Mouse (Mus musculus): ENCODE results near the gene Dst.

Dst gene

DNA sequence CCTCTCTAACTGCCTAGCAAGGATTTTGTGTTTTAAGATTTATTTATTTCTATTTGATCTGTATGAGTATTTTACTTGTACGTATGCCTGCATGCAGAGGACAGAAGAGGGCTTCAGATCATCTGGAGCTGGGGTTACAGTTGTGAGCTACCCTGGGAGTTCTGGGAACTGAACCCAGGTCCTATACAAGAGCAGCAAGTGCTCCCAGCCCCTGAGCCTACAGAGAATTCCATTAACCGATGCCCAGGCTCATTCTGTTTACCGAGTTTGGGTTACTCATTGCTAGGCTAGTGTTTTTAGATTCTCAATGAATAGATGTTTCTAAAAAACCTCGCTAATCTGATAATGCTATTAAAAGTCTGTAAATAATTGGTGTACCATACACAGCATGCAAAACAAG, 67.3 kb downstream of the Dst start:
- DNase-seq (ENCODE audit: low read depth, low spot score), result no peak

- no peak for DNase-seq (ENCODE audit: low read depth, low spot score)
Measured at GRCm38 (mm10) chr1:33977832-33978231, 69.8 kb downstream of the Dst start.

- no peak for DNase-seq (ENCODE audit: low read depth, low spot score)
Measured at GRCm38 (mm10) chr1:33980420-33980819, 72.4 kb downstream of the Dst start.

DNA sequence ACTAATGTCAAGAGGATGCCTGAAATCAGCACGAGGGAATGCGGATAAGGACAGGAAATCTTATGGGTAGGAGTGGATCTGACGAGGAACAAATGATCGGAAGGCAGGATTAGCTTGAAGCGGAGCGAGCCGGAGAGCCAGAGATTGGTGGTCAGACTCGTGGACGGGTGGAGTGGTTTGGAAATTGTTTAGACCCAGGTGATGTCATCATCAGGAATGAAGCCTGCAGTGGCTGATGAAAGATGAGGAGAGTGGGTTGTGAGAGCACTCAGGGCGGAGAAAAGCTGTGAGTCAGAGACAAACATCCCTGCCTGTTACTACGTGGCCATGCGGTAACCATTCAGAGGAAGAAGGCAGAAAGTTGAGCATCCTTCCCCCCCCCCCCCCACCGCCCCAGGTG, 81.6 kb downstream of the Dst start:
- DNase-seq (ENCODE audit: low read depth, low spot score), result no peak

DNA sequence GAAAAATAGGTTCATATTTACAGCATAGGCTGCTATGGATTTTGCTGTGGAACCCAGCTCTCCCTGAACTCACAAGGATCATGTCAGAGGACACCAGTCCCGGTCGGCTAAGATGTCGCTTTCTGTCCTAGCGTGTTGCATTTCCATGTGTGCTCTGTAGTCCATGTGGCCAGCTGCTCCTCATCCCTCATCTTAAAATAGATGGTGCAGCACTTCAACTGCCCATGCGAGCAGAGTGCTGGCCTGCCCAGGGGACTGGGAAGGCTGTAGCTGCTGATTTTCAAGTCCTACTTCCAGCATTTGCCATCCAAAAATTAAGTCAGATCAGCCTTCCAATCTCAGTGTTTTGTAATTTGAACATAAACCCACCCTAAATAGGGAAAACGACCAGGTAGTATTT, 83.0 kb downstream of the Dst start:
- no peak for DNase-seq (ENCODE audit: low read depth, low spot score)

- DNase-seq (ENCODE audit: low read depth, low spot score), result no peak
Measured at GRCm38 (mm10) chr1:33992810-33993209, 84.8 kb downstream of the Dst start.

DNA sequence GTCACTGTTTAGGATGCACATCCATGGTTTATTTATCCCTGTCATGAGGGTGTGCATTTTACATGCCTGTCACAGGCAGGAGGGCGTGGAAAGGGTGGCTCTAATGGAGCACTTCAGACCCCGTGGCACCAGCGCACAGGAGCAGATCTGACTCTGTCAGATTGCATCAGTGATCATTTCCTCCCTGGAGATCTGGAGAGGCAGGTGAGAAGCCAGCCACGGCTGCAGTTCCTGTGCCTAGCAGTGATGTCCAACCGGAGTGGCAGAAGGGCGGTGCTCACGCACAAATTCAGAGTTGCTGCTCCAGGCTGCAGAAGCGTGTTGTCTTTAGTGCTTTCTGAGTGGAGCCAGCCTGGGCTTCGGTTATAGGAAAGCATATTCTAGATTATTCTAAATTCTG, 86.2 kb downstream of the Dst start:
- no peak for DNase-seq (ENCODE audit: low read depth, low spot score)

DNA sequence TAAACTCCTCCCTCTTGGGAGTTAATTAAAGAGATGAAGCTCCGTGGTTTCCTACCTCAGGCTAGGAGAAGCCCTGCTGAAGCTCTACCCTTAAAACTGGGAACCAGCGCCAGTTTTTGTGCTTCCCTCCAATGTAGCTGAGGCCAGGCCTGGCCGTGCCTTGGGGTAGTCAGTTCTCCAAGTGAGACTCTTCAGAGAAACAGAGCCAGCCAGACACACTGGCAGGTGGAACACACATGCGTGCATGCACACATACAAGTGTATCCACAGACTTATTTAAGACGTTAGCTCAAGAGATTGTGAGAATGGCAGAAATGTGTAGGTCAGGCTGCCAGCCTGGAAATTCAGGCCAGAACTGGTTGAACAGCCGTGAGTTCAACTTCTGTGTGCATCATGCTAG, 87.4 kb downstream of the Dst start:
- DNase-seq (ENCODE audit: low read depth, low spot score), result no peak

- no peak for DNase-seq (ENCODE audit: low read depth, low spot score)
Measured at GRCm38 (mm10) chr1:33996105-33996887, 88.3 kb downstream of the Dst start.

DNA sequence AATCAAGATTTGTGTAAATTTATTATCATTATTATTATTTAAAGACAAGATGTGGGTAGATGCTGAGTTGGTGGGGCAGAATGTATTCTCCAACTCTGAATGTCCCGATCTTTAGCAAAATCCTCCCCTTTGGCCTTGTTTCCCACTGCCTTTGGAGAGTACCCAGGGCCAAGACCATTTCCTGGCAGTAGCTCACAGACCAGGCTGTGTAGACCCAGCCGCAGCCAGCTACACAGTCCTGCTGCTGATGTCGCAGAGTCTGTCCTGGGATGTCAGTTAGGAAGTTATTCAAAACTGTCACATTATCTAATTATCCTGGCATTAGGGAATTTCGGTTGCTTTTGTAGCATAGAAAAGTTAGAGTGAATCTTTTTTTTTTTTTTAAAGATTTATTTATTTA, 94.3 kb downstream of the Dst start:
- DNase-seq (ENCODE audit: low read depth, low spot score), result no peak

DNA sequence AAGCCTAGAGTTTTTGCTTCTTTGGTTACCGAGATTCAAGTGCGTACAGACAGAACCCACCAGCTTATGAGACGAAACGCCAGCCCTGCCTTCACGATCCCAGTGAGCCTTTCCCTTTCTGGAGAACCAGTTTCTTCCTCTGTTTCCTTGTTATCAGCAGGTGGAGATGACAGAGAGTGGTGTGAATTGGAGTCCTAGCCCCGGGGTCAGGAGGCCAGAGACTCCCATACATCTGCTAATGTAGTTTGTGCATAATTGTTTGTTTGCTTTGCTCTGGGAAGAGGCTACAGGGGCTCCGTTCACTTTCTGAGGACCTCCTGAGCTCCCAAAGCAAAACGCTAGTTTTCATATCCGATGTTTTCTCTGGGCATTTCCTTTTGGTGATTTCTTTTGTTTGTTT, 94.9 kb downstream of the Dst start:
- no peak for DNase-seq (ENCODE audit: low read depth, low spot score)

GRCm38 (mm10) chr1:34005238-34005725, 97.3 kb downstream of the Dst start:
- DNase-seq (ENCODE audit: low read depth, low spot score), result no peak

GRCm38 (mm10) chr1:34005726-34006638, 98.0 kb downstream of the Dst start:
- peak; percentile 54 for DNase-seq (ENCODE audit: low read depth, low spot score)

- DNase-seq (ENCODE audit: low read depth, low spot score), result no peak
Measured at GRCm38 (mm10) chr1:34006828-34007361, 98.9 kb downstream of the Dst start.

GRCm38 (mm10) chr1:34007379-34007778, 99.4 kb downstream of the Dst start:
- no peak for DNase-seq (ENCODE audit: low read depth, low spot score)

- DNase-seq (ENCODE audit: low read depth, low spot score), result peak; percentile 44
Measured at GRCm38 (mm10) chr1:34011051-34011677, 103.1 kb downstream of the Dst start.

DNA sequence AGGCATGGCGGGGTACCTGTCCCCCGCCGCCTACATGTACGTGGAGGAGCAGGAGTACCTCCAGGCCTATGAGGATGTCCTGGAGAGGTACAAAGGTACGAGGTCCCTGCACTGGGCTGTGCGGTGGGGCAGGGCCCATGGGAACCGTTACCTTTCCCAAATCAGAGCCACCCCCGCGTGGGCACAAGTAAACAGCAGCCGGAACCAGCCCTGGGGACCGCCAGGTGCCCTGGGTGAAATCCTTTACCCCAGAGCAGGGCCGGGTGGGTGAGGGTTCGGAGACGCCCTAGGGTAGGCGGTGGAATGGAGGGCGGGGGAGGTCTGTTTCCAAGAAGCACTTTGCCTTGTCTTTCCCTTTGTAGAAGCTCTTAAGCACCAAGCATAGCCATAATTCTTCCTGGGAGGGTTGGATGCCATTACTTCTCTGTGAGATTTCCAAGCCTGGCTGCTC, 103.8 kb downstream of the Dst start:
- DNase-seq (ENCODE audit: low read depth, low spot score), result no peak

- DNase-seq (ENCODE audit: low read depth, low spot score), result no peak
Measured at GRCm38 (mm10) chr1:34013490-34013889, 105.5 kb downstream of the Dst start.

DNA sequence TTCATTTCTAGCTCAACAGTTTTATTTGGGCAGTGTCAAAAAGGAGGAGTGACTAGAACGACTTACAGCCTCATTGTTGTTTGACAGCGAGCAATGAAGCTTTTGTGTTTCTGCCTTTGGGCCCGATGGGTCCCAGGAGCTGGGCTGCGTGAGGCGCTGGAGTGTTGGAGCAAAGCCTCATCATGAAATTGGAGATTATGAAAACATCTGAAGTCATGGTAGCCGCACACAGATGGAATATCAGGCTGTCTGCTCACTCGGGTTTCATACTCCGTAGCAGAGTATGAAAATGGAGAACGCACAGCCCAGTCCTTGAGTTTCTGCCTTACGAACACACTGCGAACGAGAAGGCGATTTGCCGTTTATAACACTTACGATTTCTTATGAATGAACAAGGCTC, 108.8 kb downstream of the Dst start:
- no peak for DNase-seq (ENCODE audit: low read depth, low spot score)

DNA sequence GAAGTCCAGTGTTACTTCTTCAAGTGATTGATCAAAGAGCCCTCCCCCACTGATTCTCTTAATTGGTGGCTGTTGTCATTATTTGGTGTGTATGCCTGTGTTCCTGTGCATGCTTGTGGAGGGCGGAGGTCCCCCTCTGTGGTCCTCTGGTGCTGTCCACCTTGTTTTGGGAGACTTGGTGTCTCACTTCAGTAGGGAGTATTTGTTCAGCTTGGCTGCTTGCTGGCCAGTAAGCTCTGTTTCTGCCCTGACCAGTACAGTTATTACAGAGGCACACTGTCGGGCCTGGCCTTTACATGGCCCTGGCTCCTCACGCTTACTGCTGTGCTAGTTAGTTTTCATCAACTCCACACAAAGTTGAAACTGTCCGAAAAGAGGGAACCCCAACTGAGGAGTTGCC, 109.3 kb downstream of the Dst start:
- no peak for DNase-seq (ENCODE audit: low read depth, low spot score)

DNA sequence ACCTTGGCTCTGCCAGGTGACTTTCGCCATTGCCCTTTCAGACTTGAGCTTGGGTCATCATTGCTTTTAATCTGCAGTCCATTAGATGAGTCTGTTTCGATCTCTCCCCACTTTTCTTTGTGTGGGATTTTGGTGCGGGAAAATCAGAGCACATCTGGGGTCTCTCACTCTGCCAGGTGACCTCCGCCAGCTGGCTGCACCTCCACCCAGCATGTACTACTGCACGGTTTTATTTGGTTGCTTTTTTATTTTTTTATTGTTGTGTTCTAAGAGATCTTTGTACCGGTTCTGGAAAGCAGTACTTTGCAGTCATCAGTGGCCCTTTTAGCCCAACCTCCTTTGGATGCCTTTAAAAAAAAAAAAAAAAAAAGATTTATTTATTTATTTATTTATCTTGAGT, 112.6 kb downstream of the Dst start:
- no peak for DNase-seq (ENCODE audit: low read depth, low spot score)

GRCm38 (mm10) chr1:34021574-34021973, 113.5 kb downstream of the Dst start:
- DNase-seq (ENCODE audit: low read depth, low spot score), result no peak

Measured in embryo, embryonic 11.5 days (tissue).